Mouse (Mus musculus) T-helper 17 cell (primary cell): ENCODE measurements at regions not wholly inside any gene's neighbourhood (a gene's known extent, or its start where the extent isn't known, plus 50 kb on each side); places are given as distances from the start of the nearest gene placed in this dataset.
"Not testable (repeated sequence)": the region's sequence is repeated elsewhere in the genome, so short reads cannot be mapped to it uniquely, and the experiment has no call there.

ENCODE experiments used
- in situ Hi-C, 2 experiments: fragments of 300-600 bp; cut with MboI, MseI; formaldehyde crosslinking; loops; 1 replicate in 1 of 2; 2 replicates in 1 of 2; pipeline ENCODE4 v1.15.1; 2025; ENCODE audit warnings: high pct_unique_total_duplicates in 2 of 2

DNA sequence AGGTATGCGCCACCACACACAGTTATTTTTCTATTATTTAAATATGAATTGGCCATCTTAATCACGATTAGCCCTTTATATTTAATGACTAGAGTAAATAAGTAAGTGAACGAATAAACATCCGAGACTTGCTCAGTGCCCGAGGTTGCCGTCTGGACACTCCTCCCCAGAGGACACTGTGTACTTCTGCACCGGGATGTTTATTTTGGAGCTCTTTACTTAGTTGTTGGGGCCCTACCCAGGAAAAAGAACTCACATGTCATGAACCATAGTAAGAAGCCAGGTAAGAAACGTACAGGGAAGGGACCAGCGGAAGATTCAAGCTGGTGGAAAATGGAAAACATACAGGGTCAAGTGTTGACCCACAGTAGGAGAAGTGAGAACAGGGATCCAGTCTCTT lies 89.0 kb downstream of the Akr1d1 start:
- in situ Hi-C loops, result no loop called here

DNA sequence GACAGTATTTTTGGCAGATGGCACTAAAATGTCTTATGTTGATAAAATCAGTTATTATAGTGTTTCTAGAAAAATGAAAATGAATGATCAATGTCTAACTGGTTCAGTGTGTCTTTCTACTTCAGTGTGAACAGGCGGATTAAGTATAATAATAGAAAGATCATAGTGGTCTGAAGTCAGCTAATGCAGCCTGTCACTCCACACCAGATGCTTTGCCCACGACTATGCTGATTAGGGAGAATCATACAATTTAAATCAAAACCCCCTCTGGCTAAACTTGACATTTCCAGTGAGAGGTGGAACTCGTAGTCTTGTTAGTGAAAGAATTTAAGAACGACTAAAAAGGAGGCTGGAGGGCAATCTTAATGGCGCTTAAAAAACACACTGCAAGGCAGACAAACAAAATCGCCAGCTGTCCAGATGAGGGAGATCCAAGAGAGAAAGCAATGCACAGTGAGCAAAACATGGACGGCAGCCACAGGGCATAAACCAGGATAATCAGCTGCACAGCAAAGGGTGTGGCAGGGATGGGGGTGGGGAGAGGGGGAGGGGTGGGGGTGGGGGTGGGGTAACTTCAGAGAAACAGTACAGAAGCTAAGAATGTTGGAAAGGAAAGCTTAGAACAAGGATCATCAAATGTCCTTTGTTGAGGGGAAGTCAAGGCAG lies 91.5 kb downstream of the Akr1d1 start:
- in situ Hi-C loops, result no loop called here

DNA sequence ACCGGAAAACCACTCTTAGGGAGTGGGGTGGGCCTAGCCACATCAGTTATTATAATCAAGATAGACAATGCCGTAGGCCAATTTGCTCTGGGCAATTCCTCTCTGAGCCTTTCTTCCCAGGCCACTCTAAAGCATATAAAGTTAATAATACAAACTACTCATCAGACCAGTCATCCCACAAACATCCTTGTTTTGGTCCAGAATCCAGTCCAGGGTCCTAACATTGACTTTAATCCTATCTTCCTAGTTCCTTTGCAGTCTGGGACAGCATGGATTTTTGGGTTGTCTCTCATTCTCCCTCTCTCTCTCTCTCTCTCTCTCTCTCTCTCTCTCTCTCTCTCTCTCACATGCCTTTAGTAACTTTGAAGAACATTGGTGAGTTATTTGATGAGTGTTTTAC lies 92.3 kb downstream of the Akr1d1 start:
- in situ Hi-C loops, result no loop called here

DNA sequence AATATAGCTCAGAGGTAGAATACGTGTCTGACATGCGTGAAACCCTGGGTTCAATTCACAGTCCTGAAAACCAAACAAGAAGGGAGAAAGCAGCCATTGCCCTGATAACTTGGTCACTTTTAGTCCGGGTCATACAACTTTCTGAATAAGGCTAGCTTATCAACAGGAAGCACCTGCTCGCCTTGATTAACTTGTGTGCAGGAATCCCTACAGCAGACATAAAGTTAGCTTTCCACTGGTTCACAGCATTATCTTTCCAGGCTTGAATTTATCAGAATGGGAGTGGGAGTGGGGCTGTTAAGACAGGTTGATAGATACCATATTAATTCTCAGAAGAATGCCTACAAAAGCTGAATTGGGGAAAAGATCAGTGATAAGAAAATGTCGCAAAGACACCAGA lies 97.2 kb downstream of the Akr1d1 start:
- in situ Hi-C loops, result no loop called here

DNA sequence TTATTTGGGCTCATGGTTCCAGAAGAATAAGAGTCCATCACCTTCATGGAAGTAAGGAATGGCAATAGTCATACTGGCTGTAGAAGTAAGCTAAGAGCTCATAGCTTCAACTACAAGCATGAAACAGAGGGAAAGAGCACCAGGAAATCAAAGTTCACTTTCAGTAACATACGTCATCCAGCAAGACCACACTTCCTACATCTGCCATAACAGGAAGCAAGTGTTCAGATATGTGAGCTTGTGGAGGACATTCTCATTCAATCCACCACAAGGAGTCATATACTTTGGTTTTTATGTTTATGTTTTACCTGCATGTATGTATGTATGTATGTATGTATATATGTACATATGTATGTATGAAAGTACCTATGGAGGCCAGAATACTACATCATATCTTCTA lies 104.0 kb downstream of the Akr1d1 start:
- in situ Hi-C loops, result loop anchor here in 1 of 2 experiments (5.0 kb wide), 1 partner anchor 78 kb away; no protein-coding TSS in a partner anchor

DNA sequence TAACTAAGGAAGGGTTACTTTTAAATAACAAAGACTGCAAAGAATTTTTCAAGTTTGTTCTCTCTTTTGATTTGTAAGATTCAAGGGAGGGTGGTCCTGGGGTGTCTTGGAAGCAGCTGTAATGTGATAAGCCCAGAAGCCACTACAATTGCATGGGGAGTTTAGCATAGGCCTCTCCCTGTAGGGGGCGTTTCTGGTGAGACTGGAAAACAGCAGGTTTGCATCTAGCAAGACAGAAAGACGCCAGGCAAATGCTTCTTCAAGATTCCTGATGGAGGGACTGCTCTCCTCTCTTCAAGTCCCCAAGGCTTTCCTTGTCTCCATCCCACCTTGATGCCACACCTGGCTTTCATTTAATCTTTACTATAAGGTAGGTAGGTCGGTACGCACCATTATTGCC lies 112.1 kb downstream of the Akr1d1 start:
- in situ Hi-C loops, result no loop called here

DNA sequence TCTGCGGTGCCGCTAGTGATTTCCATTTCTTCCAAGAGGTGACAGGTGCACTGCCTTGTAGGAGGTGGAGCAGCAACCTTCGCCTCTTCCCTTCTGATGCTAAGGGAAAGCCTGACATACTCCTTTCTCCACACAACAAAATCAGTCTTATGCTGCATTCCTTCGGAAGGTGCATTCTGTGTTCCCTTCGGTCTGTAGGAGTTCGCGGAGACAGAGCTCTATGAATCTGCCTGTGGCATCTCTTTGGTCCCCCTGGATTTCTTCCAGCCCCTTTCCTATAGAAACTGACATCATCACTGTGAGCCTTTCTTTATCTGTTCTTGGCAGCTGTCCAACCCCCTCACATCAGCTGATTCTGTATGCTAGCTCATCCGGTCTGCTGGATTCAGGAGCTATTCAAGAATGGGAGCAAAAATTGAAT lies 112.7 kb downstream of the Akr1d1 start:
- in situ Hi-C loops, result no loop called here

DNA sequence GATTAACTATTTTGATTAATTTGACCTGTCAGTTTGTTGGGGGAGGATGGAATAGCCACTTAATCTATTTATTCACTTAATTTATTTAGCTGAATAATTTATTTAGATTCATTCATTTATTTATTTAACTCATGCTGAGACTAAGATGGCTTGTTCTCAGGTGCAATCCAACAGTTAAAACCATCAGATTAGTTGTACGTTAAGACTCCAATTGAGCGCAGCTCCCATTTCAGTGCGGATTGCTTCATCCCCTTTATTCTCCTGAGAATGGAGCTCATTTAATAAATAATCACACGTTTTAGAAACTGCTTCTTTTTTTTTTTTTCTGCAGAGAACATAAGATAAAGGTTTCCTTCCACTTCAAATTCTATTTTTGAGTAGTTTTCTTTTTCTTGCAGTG lies 113.2 kb downstream of the Akr1d1 start:
- in situ Hi-C loops, result no loop called here

DNA sequence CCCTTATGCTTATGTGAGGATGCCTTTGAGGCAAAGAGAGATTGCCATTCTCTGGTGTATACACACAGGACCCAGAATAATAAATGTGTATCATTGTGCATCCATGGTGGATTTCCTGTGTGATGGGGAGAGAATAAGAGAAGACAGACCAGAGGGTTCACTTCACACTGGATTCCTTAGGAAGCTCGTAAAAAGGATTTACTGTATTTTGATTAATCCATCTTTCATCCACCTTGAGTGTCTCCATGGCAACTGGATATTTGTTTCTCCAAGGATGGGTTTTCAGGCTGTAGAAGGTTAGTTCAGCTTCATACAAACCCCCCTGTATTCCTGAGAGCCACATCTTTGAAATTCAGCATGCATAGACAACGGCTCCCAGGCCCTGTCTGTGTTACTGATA lies 113.7 kb downstream of the Akr1d1 start:
- in situ Hi-C loops, result no loop called here

DNA sequence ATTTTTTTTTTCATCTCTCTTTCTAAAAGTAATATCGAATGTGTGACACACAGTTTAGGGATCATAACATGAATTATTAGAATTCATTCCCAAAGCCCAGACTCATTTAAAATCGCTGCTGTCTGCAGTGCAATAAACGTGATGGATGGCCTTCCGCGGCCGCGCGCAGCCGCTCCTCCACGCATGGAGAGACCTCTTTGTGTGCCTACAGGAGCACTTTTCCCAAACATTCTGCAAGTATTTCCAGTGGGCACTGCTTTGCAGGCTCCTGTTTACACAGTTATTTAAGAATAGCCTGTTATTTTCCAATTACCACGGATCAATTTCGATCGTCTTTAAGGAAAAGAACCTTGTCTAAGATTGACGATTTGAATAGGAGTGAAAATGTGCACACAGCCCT lies 115.6 kb downstream of the Akr1d1 start:
- in situ Hi-C loops, result no loop called here

DNA sequence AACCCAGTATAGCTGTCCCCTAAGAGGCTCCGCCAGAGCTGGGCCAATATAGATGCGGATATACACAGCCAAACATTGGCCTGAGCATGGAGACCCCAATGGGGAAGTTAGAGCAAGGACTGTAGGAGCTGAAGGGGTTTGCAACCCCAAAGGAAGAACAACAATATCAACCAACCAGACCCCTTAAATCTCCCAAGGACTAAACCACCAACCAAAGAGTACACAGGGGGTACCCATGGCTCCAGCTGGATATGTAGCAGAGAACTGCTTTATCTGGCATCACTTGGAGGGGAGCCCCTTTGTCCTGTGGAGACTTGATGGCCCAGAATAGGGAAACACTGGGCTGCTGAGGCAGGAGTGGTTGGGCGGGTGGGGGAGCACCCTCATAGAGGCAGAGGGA lies 127.3 kb downstream of the Akr1d1 start:
- in situ Hi-C loops, result not testable (repeated sequence)

DNA sequence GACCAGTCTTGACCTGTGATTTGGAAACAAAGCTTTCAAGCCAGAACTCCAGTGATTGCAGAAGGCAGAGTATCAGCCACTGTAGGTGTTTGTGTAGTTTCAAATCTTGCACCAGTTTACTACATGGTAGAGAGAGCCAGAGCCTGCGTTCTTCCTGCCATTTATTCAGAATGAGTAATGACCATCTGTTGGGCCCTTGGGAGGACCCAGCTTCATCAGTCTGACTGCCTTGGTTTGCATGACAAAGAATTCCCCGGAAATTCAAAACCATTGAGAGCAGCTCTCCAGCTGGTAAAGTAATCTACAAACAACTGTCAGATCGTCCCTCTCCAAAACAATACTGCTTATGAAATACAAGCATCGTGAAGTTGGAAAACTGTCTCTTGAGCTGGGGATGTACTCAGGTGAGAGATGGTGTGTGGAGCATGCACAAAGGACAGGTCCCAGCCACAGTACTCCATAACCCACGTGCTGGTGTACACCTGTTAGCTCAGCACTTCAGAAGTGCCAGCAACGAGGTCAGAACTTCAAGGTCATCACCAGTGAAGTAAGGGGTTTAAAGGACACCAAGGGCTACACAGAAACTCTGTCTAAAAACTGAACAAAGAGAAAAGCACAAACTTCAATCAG lies 128.2 kb downstream of the Akr1d1 start:
- in situ Hi-C loops, result no loop called here

DNA sequence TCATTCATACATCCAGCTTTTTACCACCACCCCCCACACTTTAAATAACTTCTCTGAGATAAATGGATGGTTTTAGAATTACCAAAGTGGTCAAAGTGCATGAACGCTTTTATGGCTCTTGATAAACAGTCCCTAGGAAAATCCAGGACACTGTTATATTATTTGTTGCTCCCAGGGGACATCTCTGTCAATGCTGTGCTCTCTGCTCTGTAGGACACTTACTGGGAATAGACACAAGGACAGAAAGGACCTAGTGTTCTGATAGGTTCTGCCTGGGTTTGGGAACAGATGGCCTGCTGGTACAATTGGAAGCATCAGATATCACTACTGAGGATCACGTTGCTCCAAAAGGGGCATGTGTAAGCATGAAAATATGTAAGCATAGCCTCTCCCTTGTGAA lies 132.8 kb downstream of the Akr1d1 start:
- in situ Hi-C loops, result no loop called here

DNA sequence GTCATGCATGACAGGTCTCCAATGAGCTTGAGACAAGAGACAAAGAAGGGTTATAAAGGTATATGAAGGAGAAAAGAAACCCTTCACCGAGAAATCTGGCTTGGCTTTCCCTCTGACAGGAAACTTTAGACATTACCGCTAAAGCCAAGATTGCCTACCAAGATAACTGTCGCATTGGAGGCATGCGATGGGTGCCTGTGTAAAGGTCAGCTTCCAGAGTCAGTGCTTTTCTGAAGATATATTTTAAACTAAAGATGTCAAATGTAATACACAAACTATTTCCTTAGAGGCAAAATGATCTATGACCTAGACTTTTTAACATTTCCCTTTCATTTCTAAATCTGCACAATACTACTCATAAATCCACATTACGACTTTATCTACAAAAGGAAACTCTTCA lies 135.6 kb downstream of the Akr1d1 start:
- in situ Hi-C loops, result no loop called here

DNA sequence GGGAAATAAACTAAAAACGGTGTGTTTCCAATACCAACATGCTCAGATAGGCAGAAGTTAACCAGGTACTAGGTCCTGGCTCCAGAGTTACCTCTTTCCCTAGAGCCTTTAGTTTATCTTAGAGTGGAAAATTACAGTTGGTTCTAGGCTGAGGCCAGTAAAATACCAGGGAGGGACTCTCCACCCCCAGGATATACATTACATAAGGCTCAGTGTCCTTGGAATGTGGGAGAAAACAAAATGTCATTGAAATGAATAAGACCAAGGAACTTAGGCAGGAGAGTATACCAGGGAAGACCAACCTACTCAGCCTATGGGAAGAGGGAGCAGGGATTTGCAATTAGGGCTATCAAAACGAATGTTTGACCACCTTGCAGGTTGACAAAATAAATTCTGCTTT lies 139.4 kb downstream of the Akr1d1 start:
- in situ Hi-C loops, result no loop called here

DNA sequence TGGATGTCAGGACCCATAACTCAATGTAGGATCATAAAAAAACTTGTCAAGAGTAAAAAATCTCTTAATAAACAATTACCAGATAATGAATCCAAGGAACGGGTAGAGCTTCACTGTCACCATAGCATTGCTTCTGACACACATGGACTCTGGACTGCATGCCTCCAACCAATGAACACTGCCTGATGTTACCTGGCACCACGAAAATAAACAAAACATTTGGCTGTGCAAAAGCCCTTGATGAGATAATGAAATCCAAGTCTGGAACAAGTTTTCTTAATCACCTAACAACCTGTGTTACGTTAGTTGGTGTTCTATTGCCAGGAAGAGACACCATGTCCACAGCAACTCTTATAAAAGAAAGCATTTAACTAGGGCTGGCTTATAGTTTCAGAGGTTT lies 140.7 kb downstream of the Akr1d1 start:
- in situ Hi-C loops, result no loop called here

DNA sequence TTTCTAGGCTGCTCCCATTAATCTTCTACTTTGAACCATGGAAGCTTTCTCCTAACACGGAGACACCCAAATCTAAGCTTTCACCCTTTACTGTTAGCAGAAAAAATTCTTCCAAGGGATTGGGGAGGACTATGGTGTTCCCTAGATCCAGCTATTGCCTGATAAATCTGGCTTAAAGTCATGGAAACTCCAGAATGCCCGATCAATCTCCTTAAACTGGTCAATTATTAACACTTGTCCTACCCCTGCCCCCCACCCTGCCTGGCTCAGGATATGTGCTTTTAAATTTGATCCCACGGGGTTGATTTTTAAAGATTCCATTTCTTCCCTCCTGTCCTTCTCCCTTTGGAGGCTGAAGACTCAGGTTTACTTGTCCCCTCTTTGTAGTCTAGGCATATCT lies 149.9 kb downstream of the Akr1d1 start:
- in situ Hi-C loops, result no loop called here

DNA sequence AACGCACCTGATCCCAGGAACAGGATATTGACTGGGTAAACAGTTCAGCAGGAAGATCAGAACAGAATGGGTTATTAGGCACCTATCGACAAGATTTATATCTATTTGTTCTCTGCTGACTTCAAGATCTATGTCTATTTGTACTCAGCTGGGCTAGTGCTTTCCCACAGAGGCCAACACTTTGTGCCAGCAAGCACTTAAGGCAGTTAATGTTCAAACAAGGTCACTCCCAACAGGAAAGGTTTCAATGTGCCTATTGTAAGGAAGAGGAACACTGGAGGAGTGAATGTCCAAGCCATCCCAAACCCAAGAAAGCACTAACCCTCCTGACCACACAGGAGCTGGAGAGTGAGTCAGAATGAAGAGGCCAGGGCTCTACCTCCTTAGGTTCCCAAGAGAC lies 151.4 kb downstream of the Akr1d1 start:
- in situ Hi-C loops, result not testable (repeated sequence)

DNA sequence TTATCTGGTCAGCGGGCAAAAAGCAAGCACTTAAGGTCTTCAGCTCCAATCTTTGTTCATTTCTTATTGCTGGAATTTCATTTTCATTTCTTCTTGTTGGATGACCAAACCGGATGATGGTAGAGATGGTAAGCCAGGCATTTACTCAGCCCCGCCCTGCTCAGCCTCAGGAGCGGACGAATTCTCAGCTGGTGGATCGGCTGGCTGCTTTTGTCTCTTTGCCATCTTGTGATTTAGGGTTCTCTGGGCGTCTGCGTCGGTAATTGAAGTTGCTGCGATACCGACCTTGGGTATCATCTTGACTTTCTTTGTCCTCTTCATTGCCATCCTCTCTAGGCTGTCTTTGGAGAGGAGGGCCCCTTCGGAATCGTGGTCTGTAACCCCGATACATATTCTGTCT lies 156.1 kb downstream of the Akr1d1 start:
- in situ Hi-C loops, result no loop called here

DNA sequence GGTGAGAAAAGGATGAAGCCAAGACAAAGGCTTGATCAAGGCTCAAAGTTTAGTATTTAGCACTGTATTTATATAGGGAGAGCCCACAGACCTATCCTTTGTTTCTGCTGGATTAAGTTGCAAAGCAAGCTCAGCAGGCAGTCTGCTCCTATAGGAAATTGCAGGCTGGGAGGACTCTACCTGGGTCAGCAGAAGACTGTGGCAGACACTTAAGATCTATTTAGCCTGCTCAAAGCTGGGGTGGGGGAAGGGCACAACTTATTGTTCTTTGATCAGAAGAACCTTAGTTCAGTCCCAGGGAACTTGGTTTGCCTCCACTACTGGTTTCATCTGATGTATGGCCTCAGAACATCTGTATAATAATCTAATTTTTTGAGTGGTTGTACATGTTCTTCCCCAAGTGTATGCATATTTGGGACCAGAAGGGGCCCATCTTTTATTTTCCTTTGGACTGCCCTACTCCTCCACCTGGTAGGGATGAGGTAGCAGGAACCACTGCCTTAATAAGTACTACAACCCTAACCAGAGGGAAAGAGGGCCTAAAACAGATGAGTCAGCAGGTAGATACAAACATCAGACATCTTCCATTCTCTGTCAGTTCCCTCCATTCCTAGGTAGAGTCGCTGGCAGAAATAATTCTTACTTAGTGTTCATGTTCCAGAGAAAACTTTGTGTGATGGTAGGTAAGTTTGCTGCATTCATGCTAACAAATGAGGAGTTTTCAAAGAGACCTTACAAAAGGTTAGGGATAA lies 159.1 kb downstream of the Akr1d1 start:
- in situ Hi-C loops, result no loop called here

DNA sequence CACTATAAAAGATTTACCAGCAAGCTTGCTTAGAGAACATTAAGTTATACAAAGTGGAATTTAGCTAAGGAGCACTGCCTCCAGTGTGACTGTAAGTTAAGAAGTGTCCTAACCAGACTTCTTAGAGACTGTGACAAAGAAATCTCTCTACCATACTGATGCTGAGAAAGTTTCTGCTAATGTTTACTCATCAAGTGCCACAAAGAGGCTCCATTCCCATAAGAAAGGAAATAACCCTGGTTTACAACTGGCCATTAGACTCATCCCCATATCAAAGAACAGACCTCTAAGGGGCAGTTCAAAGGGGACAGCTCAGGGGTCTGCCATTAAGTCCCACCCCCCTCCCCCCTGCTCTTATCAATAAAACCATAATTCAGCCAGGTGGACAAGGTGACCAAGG lies 159.7 kb downstream of the Akr1d1 start:
- in situ Hi-C loops, result loop anchor here in 1 of 2 experiments (10.0 kb wide), 1 partner anchor 1595 kb away; no protein-coding TSS in a partner anchor

DNA sequence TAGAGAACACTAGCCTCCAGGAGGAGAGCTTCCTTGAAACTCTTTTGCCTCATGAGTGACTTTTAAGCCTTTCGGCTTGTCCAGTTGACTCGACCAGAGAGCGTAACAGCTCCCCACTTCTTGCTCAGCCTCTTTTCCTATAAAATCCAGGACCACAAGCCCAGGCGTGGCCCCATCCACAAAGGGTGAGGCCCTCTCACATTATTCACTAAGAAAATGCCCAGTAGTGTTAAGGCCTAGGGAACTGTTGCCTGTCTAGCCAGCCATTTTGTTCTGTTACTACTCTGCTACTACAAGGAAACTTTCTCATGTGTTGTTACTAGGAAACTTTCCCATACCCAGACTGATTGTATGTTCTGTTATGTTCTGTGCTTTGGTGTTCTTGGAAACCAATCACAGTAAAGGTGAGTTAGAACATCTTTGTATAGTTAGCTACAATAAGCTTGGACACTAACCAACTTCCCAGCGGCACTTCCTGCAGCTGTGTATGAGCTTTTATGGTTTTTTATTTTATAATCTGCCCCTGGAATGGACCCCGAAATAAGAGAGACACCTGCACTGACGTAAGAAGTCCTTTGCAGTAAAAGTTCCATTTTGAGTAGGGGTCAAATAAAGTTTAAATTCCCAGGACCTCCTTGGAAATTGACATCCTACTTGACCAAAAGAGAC lies 162.1 kb downstream of the Akr1d1 start:
- in situ Hi-C loops, result loop anchor here in 1 of 2 experiments (10.0 kb wide), 1 partner anchor 1597 kb away; no protein-coding TSS in a partner anchor
